Mouse (Mus musculus) cerebellum, postnatal 25 days (tissue): ENCODE measurements around the gene 1700021F05Rik.
A peak's percentile ranks its signal among the peaks of the same experiment; 100 is the strongest.
"Not testable (repeated sequence)": the region's sequence is repeated elsewhere in the genome, so short reads cannot be mapped to it uniquely, and the experiment has no call there.

Experiments used
- DNase-seq, 2 experiments: peaks; one replicate each; pipeline ENCODE4 v3.0.0; 2021; ENCODE audit warnings: mixed read lengths in 2 of 2

Gene 1700021F05Rik

DNA sequence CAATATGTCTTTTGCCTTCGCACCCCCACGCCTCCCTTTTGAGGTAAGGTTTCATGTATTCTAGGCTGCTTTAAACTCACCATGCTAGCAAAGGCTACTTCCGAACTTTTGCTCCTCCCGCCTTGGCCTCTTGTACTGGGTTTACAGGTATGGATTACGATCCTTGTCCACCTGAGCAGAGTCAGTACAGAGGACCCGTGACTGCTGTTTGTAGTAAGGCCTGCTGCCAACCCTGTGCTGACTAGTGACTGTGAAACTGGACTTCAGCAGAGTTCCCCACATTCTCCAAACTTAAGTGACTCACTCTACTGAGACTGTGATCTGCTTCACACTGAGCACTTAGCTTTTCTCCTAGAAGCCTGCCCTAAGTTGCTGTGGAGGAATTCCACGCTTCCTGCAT, 3.1 kb downstream of the 1700021F05Rik start:
- DNase-seq: no peak

DNA sequence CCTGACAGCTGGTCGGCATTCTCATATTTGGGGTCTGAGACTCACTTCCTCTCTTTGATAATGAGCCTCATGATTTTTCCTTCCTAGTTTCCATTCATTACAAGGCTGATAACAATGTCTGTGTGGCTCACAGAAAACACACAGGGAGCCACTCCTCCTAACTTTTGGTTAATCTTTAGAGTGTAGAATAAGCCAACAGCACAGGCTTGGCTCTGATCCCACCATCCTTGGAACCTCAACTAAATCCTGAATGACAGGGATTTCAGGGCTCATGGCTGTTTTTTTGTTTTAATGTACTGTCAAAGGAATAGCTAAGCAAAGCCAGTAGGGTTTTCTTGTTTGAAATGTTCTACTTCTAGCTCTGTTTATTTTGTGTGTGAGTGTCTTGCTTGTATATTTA, 6.4 kb downstream of the 1700021F05Rik start:
- DNase-seq: no peak

DNA sequence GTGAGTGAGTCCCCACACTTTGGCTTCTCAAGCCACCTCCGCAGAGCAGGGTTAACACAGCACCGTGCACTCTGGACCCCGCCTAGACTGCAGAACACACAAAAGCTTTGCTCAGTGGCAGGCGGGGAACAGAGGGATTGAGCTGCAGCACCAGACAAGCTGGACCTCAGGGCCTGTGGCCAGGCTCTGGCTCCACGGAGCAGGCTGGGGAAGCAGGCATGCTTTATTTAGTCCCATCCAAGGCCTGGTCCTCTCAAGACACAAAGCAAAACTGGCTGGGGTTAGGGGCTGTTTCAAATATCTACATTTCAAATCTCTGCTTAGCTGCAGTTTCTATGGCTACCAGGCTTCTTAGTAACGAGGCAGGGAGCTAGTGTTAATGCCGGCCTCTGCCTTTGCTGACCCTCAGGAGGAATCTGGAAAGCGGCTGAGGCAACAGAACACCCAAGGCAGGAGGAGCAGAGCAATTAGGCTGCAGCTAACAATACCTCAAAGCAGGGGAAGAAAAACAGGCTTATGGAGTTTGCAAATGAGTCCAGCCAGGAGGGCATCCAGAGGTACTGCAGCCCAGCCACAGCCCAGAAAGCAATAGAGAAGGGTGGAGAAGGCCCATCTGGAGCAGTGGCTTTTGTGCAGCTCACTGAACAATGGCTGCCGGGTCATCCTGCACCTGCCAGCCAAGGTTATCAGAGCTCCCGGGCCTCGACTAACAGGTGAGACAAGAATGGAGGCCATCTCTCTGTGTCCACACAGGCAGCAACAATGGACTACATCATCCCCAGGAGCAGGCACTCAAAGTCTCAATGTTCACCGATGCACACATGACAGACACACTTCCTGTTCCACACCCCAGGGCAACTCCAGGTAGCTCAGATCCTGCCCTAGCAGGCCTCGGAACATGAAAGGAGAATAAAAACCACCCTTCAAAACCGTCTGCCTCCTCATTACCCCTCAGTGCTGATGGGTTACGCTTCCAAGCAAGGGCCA, 13.2 kb downstream of the 1700021F05Rik start:
- no peak for DNase-seq

DNA sequence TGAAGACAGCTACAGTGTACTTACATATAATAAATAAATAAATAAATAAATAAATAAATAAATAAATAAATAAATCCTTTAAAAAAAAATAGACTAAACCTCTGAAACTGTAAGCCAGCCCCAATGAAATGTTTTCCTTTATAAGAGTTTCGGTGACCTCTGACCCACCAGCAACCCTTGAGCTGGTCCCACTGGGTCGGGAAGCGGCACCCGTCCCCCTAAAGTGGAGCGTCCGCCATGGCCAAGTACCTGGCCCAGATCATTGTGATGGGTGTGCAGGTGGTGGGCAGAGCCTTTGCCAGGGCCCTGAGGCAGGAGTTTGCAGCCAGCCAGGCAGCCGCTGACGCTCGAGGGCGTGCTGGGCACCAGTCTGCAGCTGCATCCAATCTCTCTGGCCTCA, 16.9 kb downstream of the 1700021F05Rik start, which contains the start of gene Gm9803:
Gene Gm9803 (plus strand): TSS at position 154 of the 400 bp plus-strand sequence.
- not testable (repeated sequence) for DNase-seq

DNA sequence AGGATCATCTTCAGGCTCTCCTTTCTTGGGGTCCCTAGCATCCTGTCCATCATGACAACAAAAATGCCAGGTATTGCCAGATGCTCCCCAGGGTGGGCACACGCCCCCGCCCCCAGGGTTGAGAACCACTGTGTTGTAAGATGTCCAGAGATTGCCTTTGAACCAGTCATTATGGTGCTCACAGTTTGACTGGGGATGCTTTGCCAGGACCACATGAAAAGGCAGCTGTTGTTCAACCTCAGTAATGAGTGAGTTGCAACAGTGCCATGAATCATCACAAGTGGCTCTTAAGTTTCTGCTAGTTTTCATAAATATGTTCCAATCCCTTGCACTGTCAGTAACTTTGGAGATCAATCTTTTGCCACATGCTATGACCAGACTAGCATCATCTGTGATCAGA, 20.8 kb downstream of the 1700021F05Rik start:
- DNase-seq: no peak

DNA sequence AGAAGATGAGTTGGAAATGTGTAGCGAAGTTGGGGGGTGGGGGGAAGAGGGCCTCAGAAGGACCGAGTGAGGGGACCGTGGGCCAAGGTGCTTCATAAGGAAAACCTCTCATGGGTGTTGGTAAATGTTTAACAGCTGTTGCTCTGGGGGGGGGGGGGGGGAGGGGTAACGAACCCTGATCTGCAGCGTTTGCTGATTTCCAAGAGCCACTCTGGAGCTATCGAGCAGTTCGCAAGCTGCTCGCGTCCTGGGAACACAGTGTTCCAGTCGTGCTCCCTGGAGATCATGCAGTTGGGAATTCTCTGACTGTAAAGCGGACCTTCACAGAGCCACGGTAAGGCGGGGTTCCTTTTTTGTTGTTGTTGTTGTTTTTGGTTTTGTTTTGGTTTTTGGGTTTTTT, 22.4 kb downstream of the 1700021F05Rik start:
- no peak for DNase-seq

DNA sequence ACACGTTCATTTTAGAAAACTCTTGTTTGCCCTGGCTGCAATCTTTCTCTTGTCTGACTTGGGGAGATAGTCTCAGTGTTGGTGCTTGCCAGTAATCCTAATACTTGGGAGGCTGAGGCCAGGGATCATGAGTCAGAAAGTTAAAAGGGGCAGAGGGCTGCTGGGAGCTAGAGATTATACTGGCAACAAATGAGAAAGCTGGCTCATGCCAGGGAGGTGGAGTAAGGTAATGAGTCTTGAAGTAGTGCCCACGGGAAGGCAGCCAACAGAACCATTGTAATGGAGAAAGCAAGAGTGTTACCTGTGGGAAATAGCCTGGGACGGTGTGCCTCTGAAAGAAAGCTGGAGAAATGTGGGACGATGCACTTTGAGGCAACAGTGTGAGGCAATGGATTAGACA, 23.0 kb downstream of the 1700021F05Rik start:
- DNase-seq: peak; percentile 19 to 54

DNA sequence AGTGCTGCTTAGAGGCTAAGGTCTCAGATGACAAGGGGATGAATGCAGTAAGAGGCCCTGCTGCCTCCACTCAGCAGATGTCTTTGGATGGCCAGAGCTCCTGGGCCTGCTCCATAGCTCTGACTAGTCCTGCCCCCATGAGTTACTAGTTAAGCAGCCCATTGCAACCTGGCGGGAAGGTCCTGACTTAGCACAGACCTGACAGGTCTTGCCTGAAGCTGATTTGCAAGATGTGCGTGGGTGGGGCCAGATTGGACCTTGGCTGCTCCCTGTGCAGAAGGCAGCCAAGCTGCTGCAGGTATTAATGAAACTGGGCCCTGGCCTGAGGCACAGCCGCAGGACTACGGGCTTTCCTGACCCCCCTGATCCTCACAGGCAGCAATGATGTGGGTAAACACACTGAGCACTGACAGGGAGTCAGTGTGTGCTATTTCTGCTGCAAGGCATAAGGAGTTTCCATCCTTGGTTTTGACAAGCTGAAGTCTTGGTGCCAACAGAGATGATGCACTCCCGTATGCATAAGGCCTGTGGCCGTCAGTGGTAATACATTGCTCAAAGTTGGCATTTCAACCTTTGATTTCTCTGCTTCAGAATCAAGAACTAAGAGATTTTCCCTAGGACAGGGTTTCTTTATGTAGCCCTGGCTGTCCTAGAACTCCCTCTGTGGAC, 23.7 kb downstream of the 1700021F05Rik start:
- DNase-seq: peak; percentile 16 to 38

DNA sequence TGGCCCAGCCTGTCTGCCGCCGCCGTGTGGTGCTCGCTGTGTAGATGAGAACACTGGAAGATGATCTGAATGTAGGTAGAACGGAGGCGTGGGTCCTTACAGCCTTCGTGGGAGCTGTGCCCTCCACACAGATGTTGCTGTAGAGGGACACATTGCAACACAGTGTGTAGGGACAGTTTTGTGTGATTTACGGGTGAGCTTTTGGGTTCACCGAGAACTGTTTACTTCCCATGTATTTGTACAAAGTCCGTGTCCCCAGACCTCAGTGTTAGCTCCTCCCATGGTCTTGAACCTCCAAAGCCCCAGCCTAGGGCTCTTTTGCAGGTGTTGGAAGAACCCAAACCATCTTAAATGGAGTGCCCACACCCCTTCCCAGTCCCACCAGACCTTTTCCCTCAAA, 27.8 kb downstream of the 1700021F05Rik start:
- no peak for DNase-seq

DNA sequence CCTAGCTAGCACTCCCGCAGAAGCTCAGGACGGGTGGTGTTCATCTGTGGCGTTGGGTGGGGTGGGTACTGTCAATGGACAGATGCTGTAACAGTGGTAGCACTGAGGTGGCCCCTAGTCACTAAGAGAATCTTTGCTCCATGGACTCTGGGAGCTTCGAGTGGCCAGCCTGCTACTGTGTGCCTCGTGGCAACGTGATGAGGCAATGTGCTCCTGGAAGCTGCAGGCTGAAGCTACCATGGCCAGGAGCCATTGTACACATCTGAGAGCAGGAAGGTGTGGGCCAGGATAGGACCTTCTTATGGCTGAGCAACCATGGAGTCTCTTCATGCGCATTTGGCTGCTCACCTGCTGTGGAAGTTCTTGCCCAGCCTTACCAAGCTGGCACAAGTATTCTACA, 31.6 kb downstream of the 1700021F05Rik start:
- DNase-seq: no peak

DNA sequence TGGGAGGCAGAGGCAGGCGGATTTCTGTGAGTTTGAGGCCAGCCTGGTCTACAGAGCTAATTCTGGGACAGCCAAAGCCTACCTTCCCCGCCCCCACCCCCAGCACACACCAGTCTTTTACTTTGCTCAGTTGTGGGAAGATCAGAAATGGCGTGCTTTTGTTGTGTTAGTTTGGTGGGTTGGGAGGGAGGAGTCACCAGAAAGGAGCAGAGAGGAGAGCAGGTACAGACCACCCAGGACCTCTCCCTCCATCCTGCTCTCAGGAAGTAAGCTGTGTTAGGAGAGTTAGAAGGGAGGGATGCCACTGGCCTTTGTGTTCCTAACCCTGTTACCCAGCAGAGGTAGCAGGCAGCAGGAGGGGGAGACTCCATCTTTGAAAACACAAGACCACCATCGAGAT, 33.7 kb downstream of the 1700021F05Rik start:
- DNase-seq: no peak

DNA sequence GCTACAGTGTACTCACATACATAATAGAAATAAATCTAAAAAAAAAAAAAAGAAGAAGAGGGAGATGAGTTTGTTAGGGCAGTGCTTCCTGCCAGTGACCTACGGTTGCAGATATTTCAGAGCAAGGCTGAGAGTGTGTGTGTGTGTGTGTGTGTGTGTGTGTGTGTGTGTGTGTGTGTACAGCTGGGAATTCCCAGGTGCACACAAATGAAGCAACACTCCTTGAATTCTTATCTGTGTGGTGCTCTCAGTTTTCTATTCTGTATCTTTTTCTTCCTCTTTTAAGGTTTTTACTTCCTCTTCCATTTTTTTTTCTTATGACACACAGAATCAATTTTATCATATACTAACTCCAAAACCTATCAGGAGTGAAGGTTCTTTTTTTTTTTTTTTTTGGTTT, 36.5 kb downstream of the 1700021F05Rik start:
- DNase-seq: no peak

DNA sequence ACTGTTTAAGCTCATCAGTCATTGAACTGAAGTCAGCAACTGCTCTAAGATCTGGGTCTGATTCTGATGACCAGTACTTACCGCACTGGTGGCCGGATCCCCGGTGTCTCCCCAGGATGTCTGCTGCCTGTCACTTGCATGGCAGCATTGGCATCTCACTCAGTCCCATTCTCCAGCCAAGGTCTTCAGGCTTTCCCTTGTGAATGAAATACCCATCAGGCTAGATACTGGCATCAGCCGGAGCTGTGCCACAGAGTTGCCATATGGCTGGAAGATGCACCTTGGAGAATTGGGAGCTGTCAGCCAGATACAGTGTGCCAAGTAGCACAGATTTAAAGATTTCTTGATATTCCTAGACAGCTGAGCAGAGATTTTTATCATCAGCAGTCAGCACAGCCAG, 38.2 kb downstream of the 1700021F05Rik start:
- DNase-seq: peak; percentile 55 to 67

DNA sequence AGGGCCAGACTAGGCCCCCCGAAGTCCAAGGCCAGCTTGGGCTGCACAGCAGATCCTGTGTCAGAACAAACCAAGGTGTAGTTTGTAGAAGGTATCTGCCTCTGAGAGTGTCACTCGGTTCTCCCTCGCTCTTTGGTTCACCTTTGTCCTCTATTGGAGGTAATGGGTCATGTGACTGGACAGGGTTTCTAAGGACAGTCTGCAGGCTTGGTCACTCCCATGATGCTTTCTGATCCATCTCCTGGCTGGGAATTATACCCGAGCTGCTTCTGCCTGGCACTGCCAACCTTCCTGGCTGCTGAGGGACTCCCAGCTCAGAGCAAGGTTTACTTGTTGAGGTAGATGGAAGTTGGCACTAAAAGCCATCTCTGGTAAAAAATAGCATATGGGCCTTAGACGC, 49.9 kb downstream of the 1700021F05Rik start:
- peak; percentile 30 to 48 for DNase-seq

DNA sequence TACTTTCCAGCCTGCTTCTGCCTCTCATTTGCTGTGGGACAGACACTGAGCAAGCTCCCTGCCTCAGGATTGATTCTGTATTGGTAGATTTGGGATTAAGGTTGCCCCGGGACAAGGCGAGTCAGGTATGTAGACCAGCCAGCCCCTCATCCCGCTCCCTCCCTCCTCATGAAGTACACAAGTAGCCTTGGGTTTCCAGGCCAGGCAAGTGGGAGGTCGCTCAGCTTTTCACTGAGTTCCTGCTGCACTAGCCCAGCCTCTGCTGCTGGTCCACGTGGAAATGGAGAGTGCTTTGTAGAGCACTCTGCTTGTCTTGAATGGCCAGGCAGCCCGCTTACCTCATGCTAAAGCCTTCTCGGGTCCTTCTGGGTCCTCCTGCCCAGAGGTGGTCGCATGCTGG, 50.8 kb downstream of the 1700021F05Rik start:
- DNase-seq: no peak

DNA sequence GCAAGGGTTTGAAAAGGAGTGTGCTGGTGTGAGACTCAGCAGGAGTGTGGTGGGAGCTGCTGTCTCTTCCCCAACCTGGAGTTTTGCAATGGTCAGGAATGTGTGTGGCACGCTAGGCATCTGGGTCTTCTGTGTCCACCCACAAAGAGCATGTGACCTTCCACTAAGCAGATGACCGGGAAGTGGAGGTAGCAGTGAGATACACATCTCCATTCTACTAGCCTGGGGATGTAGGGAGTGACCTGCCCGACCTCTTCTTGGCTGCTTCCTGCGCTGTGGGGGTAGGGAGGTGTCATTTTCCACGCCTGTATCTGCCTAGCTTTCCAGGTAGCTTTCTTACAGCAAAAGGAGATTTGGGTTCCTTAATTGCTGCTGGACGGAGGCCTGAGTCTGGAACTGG, 51.2 kb downstream of the 1700021F05Rik start:
- DNase-seq: no peak

DNA sequence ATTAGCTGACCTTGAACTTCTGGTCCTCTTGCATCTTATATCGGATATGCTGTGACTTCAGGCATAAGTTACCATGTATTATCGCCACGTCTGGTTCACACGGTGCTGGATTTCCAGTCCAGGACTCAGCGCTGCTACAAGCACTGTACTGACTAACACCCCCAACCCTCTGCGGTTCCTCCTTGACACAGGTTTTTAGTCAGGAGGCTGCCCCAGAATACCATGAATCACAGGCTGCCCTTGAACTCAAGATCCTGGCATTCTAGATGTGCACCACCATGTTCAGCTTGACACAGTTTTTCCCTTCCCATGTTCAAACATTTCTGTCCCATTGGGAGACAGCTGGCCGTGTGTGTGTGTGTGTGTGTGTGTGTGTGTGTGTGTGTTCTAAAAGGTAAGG, 51.7 kb downstream of the 1700021F05Rik start:
- no peak for DNase-seq

DNA sequence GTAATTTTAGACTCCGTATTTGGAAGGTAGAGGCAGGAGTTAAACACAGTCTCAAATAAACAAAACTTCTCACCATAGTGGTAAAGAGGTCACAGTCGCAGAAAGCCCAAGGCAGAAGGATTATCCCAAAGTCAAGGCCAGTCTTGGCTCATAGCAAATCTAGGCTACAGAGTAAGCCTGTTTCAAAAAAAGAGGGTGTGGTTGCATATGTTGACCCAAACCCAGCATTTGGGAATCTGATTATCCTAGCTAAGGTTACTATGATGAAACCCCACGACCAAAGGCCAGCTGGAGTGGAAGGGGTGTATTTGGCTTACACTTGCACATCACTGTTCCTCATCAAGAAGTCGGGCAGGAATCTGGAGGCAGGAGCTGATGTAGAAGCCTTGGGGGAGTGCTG, 52.5 kb downstream of the 1700021F05Rik start:
- no peak for DNase-seq

DNA sequence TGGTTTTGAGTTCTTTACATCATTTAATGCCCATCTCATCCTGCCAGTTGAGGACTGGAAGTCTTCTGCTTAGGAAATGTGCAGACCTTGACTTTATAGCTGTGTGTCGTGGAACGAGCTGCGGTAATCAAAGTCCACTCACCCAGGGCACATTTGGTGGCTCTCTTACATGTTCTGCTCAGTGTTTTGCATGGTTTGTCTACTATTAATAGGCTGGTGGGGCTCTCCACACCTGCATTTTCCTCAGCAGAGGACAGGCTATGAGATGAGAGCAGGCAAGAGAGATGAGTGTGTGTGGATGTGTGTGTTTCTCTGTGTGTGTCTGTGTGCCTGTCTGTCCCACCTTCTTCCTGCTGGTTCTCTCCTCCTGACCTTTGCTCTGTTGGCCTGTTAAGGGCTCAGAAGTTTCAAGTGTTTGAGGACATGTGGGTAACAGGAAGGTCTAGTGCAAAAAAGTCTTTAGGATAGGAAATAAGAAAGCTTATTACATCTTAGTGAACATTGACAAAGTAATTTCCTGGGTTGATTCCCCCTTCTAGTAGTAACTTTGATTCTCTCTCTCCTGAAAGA, 53.3 kb downstream of the 1700021F05Rik start:
- no peak for DNase-seq

DNA sequence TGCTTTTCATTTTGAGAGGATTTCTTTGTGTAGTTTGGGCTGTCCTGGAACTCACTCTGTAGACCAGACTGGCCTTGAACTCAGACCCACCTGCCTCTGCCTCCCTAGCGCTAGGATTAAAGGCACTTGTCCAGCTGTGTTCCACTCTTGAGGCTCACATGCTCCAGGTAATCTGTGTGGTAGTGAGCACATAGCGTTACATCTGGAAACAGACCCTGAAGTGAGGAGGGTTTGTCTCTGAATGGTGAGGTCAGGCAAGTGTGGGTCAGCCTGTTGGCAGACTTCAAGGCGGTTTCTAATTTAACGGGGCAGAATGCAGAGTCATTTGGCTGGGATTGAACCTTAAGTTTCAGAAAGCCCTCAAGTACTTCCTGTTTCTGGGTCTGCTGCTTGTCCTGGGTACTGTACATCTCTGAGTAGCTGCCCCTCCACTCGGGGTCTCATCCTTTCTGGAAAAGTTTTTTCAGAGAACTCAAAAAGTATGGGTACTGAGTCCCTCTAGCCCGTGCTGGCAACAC, 55.0 kb downstream of the 1700021F05Rik start:
- no peak for DNase-seq

DNA sequence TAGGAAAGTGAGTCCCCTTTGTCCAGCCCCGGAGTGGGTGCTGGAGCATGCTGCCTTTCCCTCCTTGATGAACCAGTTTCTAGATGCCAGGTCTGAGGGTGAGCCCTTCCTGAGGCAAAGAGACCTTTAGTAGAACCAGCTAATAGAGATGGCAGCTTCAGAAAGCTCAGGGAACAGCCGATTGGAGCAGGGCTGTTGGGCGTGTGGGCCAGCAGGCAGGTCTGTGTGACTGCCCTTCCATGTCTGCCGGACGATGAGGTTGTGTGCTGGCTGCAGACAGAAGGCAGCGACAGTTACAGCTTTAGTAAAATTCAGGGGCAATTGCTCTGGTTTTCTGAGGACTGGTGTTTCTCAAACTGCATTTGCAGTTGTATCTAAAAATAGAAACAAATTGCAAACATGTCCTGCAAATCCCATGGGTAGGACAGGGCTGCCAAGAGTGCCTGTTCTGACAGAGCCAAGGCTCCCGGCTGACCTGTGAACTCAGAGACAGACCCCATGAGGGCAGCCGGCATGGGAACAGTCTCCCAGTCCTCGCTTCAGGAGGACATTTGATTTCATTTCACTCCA, 57.3 kb downstream of the 1700021F05Rik start:
- DNase-seq: no peak

DNA sequence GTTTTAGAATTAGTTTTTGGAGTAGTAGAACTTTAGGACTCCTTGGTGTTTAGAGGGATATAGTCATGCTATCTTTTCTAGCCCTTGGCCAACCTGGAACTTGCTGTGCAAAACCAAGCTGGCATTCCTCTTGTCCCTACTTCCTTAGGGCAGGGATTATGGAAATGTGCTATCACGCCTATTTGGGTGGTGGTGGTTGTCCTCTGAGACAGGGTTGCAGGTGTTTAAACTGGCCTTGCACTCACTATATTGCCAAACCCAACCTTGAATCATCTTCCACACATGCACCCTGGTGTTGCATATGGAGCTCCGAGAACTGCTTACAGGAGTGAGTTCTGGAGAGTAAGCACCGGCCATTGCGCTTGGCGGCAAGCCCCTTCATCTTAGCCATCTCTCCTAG, 58.8 kb downstream of the 1700021F05Rik start:
- no peak for DNase-seq

DNA sequence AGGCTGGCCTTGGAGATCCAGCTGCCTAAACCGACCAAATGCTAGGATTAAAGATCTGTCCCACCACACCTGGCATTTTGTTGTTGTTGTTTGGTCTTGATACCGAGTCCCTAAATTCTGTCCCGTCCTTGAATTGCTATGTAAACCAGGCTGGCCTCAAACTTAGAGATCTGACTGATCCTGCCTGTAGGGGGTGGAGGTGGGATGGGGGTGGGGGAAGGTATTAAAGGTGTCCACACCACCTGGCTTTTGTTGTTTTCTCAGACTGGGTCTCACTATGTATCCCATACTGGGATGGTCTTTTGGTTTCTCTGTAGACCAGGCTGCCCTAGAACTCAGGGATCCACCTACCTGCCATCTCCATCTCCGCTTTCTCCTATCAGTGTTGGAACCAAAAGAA, 59.6 kb downstream of the 1700021F05Rik start:
- DNase-seq: no peak
